Mouse (Mus musculus): Measurements from ENCODE around the gene Hmcn1. TPM values are rescaled to one million over a fixed set of nuclear protein-coding genes. Genes with fewer than 3 reads are reported as not detected.

Hmcn1 gene
- polyA plus RNA-seq, 1 experiment, result not detected

GRCm38 (mm10) chr1:150890017-150890416, 103.2 kb downstream of the Hmcn1 start:
- no peak overlapping the region for H3K27ac ChIP-seq (ENCODE audit: insufficient read depth, low read depth, low read length)

GRCm38 (mm10) chr1:150886267-150886666, 107.0 kb downstream of the Hmcn1 start:
- Histone ChIP-seq H3K4me3 (ENCODE audit: insufficient read depth, low read length) (no peak overlapping the region), H3K27ac (ENCODE audit: insufficient read depth, low read depth, low read length) (no peak overlapping the region), H3K4me1 (ENCODE audit: control insufficient read depth, insufficient read depth, low read length) (no peaks in the 10 kb centered on the region)
- no peak for TF ChIP-seq CTCF (IDR thresholded peaks at IDR 0.05; ENCODE audit: low read depth, low read length)
- TF ChIP-seq POLR2A (IDR thresholded peaks at IDR 0.05; ENCODE audit: borderline replicate concordance, low read depth, low read length), result no peak

More at GRCm38 (mm10) chr1:150890017-150890416, 103.2 kb downstream of the Hmcn1 start:
- Histone ChIP-seq H3K4me3 (ENCODE audit: insufficient read depth, low read length) (no peak overlapping the region), H3K4me1 (ENCODE audit: control insufficient read depth, insufficient read depth, low read length) (no peaks in the 10 kb centered on the region)
- TF ChIP-seq POLR2A (IDR thresholded peaks at IDR 0.05; ENCODE audit: borderline replicate concordance, low read depth, low read length), result no peak
- no peak for TF ChIP-seq CTCF (IDR thresholded peaks at IDR 0.05; ENCODE audit: low read depth, low read length)

- TF ChIP-seq POLR2A (IDR thresholded peaks at IDR 0.05; ENCODE audit: borderline replicate concordance, low read depth, low read length) (no peak), CTCF (IDR thresholded peaks at IDR 0.05; ENCODE audit: low read depth, low read length) (no peak)
- H3K27ac ChIP-seq (ENCODE audit: insufficient read depth, low read depth, low read length), result no peak overlapping the region
- no peak overlapping the region for H3K4me3 ChIP-seq (ENCODE audit: insufficient read depth, low read length)
- no peaks in the 10 kb centered on the region for H3K4me1 ChIP-seq (ENCODE audit: control insufficient read depth, insufficient read depth, low read length)
Measured at GRCm38 (mm10) chr1:150878421-150878820, 114.8 kb downstream of the Hmcn1 start.

- TF ChIP-seq POLR2A (IDR thresholded peaks at IDR 0.05; ENCODE audit: borderline replicate concordance, low read depth, low read length), result no peak
- no peak for TF ChIP-seq CTCF (IDR thresholded peaks at IDR 0.05; ENCODE audit: low read depth, low read length)
- H3K4me3 ChIP-seq (ENCODE audit: insufficient read depth, low read length), result no peak overlapping the region
Measured at GRCm38 (mm10) chr1:150877920-150878319, 115.3 kb downstream of the Hmcn1 start.

DNA sequence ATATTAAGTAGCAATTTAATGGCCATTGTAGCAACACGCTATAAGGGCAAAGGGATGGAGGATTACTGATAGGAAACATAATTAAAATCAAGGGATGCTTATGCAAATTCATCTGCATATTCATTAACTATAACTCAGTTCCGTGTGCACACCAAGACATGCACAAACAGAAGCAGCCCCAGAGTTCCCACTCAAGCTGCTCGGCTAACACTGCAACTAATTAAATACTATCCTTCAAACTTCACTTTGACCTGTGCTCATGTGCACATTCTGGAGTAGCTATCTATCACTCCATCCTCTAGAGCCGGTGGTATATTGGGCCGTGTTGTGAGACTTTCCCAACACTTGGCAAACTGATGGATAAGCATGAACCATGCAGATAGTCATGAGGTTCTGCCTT, 119.2 kb downstream of the Hmcn1 start:
- no peak overlapping the region for H3K27ac ChIP-seq (ENCODE audit: insufficient read depth, low read depth, low read length)
- H3K4me3 ChIP-seq (ENCODE audit: insufficient read depth, low read length), result no peak overlapping the region
- no peak for TF ChIP-seq CTCF (IDR thresholded peaks at IDR 0.05; ENCODE audit: low read depth, low read length)
- TF ChIP-seq POLR2A (IDR thresholded peaks at IDR 0.05; ENCODE audit: borderline replicate concordance, low read depth, low read length), result no peak
- no peaks in the 10 kb centered on the region for H3K4me1 ChIP-seq (ENCODE audit: control insufficient read depth, insufficient read depth, low read length)

More at GRCm38 (mm10) chr1:150877920-150878319, 115.3 kb downstream of the Hmcn1 start:
- no peaks in the 10 kb centered on the region for H3K4me1 ChIP-seq (ENCODE audit: control insufficient read depth, insufficient read depth, low read length)
- no peak overlapping the region for H3K27ac ChIP-seq (ENCODE audit: insufficient read depth, low read depth, low read length)

GRCm38 (mm10) chr1:150873231-150873630, 120.0 kb downstream of the Hmcn1 start:
- no peaks in the 10 kb centered on the region for H3K4me1 ChIP-seq (ENCODE audit: control insufficient read depth, insufficient read depth, low read length)
- TF ChIP-seq CTCF (IDR thresholded peaks at IDR 0.05; ENCODE audit: low read depth, low read length) (no peak), POLR2A (IDR thresholded peaks at IDR 0.05; ENCODE audit: borderline replicate concordance, low read depth, low read length) (no peak)

DNA sequence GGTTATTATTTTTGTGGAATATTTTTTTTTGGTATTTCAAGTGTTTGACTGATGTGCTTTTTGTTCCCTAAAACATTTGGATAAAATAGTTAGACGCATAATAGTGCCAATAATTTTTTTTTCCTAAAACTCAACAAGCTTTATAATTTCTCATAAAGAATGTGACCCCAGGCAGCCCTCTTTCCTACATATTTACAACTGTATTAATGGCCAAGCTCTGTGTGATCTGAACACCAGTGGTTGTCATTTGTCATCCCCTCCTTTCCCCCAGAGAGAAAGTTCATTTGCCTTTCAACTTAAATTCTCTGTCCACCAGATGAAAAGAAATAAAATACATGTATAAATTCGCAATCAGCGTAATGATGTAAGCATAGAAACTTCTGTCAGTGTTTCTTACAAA, 121.1 kb downstream of the Hmcn1 start:
- no peaks in the 10 kb centered on the region for H3K4me1 ChIP-seq (ENCODE audit: control insufficient read depth, insufficient read depth, low read length)
- TF ChIP-seq CTCF (IDR thresholded peaks at IDR 0.05; ENCODE audit: low read depth, low read length) (no peak), POLR2A (IDR thresholded peaks at IDR 0.05; ENCODE audit: borderline replicate concordance, low read depth, low read length) (no peak)
- H3K27ac ChIP-seq (ENCODE audit: insufficient read depth, low read depth, low read length), result no peak overlapping the region
- no peak overlapping the region for H3K4me3 ChIP-seq (ENCODE audit: insufficient read depth, low read length)

More at GRCm38 (mm10) chr1:150873231-150873630, 120.0 kb downstream of the Hmcn1 start:
- Histone ChIP-seq H3K4me3 (ENCODE audit: insufficient read depth, low read length) (no peak overlapping the region), H3K27ac (ENCODE audit: insufficient read depth, low read depth, low read length) (no peak overlapping the region)

DNA sequence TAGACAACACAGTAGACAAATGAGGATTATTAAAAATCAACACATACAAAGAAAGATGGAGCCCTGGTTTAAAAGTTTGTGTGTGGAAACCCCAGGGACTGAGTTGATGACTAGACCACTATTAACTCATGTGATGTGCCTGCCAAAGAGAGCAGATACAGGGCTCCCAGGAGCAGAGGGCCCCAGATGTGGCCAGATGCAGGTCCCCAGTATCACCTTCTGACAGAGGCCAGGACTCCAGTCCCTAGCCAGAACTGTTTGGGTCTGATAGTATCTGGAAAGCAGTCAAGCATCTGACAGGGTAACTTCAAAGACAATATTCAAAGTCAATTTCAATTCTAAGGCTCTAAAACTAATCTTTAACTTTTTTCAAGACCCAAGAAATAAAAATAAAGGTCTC, 124.0 kb downstream of the Hmcn1 start:
- TF ChIP-seq CTCF (IDR thresholded peaks at IDR 0.05; ENCODE audit: low read depth, low read length) (no peak), POLR2A (IDR thresholded peaks at IDR 0.05; ENCODE audit: borderline replicate concordance, low read depth, low read length) (no peak)
- Histone ChIP-seq H3K4me1 (ENCODE audit: control insufficient read depth, insufficient read depth, low read length) (no peaks in the 10 kb centered on the region), H3K4me3 (ENCODE audit: insufficient read depth, low read length) (no peak overlapping the region), H3K27ac (ENCODE audit: insufficient read depth, low read depth, low read length) (no peak overlapping the region)

DNA sequence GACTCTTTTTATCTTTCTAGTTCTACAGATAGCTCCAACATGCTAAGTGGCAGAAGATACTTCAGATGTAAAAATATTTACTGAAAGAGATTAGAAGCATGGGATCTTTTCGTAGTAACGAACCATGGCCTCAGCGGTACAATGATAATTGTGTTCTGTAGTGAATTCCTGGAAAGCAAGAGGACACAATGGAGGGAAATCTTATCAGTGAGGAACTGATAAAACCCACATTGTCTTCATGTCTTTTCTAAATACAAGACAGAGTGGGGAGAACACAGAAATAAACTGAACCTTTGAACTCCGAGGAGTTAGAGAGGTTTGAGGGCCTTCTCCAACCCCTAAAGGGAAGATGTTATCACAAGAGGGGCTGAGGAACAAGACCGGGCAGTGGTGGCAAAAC, 126.6 kb downstream of the Hmcn1 start:
- no peak overlapping the region for H3K27ac ChIP-seq (ENCODE audit: insufficient read depth, low read depth, low read length)
- no peaks in the 10 kb centered on the region for H3K4me1 ChIP-seq (ENCODE audit: control insufficient read depth, insufficient read depth, low read length)
- no peak for TF ChIP-seq POLR2A (IDR thresholded peaks at IDR 0.05; ENCODE audit: borderline replicate concordance, low read depth, low read length)
- no peak for TF ChIP-seq CTCF (IDR thresholded peaks at IDR 0.05; ENCODE audit: low read depth, low read length)
- no peak overlapping the region for H3K4me3 ChIP-seq (ENCODE audit: insufficient read depth, low read length)

DNA sequence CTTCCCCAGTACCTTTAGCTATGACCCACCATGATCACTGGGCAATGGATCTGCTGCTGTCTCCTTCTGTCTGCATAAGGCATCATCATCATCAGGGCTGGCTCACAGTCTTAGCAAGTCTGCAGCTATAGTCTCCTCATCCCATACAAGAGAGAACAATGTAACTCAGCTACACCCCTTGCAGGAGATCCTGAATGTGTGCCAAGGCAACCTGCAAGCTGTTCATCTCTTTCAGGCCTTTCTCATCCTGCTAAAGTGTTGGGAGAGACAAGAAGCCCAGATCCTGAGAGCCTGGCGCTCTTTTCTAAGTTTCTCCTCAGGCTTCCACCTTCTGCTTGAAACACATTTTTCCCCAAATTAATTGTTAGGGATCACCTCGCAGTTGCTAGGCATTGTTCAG, 135.5 kb downstream of the Hmcn1 start:
- no peak for TF ChIP-seq POLR2A (IDR thresholded peaks at IDR 0.05; ENCODE audit: borderline replicate concordance, low read depth, low read length)
- no peak for TF ChIP-seq CTCF (IDR thresholded peaks at IDR 0.05; ENCODE audit: low read depth, low read length)
- H3K4me1 ChIP-seq (ENCODE audit: control insufficient read depth, insufficient read depth, low read length), result no peaks in the 10 kb centered on the region
- no peak overlapping the region for H3K27ac ChIP-seq (ENCODE audit: insufficient read depth, low read depth, low read length)
- H3K4me3 ChIP-seq (ENCODE audit: insufficient read depth, low read length), result no peak overlapping the region

DNA sequence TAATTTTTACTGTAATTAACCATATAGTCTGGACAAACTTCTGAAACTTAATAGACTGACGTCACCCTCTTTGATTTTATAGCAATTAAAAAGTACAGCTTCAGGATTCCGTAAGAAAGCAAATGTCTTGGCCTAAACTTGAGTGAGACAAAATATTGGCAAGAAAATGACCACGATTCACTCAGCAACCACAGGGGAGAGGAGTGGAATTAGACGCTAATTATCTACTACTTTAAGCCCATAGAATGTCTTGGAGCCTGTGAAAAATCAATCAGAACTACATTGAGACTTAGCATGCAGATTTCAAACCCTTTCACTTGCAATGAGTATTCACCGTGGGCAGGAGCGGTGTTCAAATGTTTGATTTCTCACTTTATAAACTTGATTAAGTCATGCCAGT, 159.8 kb downstream of the Hmcn1 start:
- no peak for TF ChIP-seq POLR2A (IDR thresholded peaks at IDR 0.05; ENCODE audit: borderline replicate concordance, low read depth, low read length)
- no peak for TF ChIP-seq CTCF (IDR thresholded peaks at IDR 0.05; ENCODE audit: low read depth, low read length)
- H3K4me1 ChIP-seq (ENCODE audit: control insufficient read depth, insufficient read depth, low read length), result no peaks in the 10 kb centered on the region
- H3K4me3 ChIP-seq (ENCODE audit: insufficient read depth, low read length), result no peak overlapping the region
- no peak overlapping the region for H3K27ac ChIP-seq (ENCODE audit: insufficient read depth, low read depth, low read length)

Measured in bone marrow macrophage, adult 2 months (primary cell).